Mouse (Mus musculus): ENCODE measurements around the gene Tubd1.

Tubd1 gene

GRCm38 (mm10) chr11:86580319-86581113, 35.7 kb downstream of the Tubd1 start:
- in situ Hi-C loops (cut with MboI; ENCODE audit: low pct_unique_long_range_greater_than_20kb in 1 of 2, low sequenced_read_pairs in 2 of 2, unreplicated experiment in 1 of 2) = no loop called here

- in situ Hi-C loops (cut with MboI; ENCODE audit: low pct_unique_long_range_greater_than_20kb in 1 of 2, low sequenced_read_pairs in 2 of 2, unreplicated experiment in 1 of 2) = no loop called here
Measured at GRCm38 (mm10) chr11:86581250-86581753, 36.5 kb downstream of the Tubd1 start.

GRCm38 (mm10) chr11:86581943-86582542, 37.3 kb downstream of the Tubd1 start:
- in situ Hi-C loops (cut with MboI; ENCODE audit: low pct_unique_long_range_greater_than_20kb in 1 of 2, low sequenced_read_pairs in 2 of 2, unreplicated experiment in 1 of 2) = no loop called here

GRCm38 (mm10) chr11:86582543-86583260, 37.9 kb downstream of the Tubd1 start:
- in situ Hi-C loops (cut with MboI; ENCODE audit: low pct_unique_long_range_greater_than_20kb in 1 of 2, low sequenced_read_pairs in 2 of 2, unreplicated experiment in 1 of 2) = no loop called here

- in situ Hi-C loops (cut with MboI; ENCODE audit: low pct_unique_long_range_greater_than_20kb in 1 of 2, low sequenced_read_pairs in 2 of 2, unreplicated experiment in 1 of 2) = no loop called here
Measured at GRCm38 (mm10) chr11:86583313-86583825, 38.6 kb downstream of the Tubd1 start.

- in situ Hi-C loops (cut with MboI; ENCODE audit: low pct_unique_long_range_greater_than_20kb in 1 of 2, low sequenced_read_pairs in 2 of 2, unreplicated experiment in 1 of 2) = no loop called here
Measured at GRCm38 (mm10) chr11:86583990-86584897, 39.5 kb downstream of the Tubd1 start.

GRCm38 (mm10) chr11:86584898-86585597, 40.3 kb downstream of the Tubd1 start:
- in situ Hi-C loops (cut with MboI; ENCODE audit: low pct_unique_long_range_greater_than_20kb in 1 of 2, low sequenced_read_pairs in 2 of 2, unreplicated experiment in 1 of 2) = no loop called here

GRCm38 (mm10) chr11:86585598-86585984, 40.8 kb downstream of the Tubd1 start:
- in situ Hi-C loops (cut with MboI; ENCODE audit: low pct_unique_long_range_greater_than_20kb in 1 of 2, low sequenced_read_pairs in 2 of 2, unreplicated experiment in 1 of 2) = no loop called here

- in situ Hi-C loops (cut with MboI; ENCODE audit: low pct_unique_long_range_greater_than_20kb in 1 of 2, low sequenced_read_pairs in 2 of 2, unreplicated experiment in 1 of 2) = no loop called here
Measured at GRCm38 (mm10) chr11:86586177-86586867, 41.5 kb downstream of the Tubd1 start.

GRCm38 (mm10) chr11:86586868-86587792, 42.3 kb downstream of the Tubd1 start:
- in situ Hi-C loops (cut with MboI; ENCODE audit: low pct_unique_long_range_greater_than_20kb in 1 of 2, low sequenced_read_pairs in 2 of 2, unreplicated experiment in 1 of 2) = no loop called here

- in situ Hi-C loops (cut with MboI; ENCODE audit: low pct_unique_long_range_greater_than_20kb in 1 of 2, low sequenced_read_pairs in 2 of 2, unreplicated experiment in 1 of 2) = no loop called here
Measured at GRCm38 (mm10) chr11:86587830-86588229, 43.0 kb downstream of the Tubd1 start.

GRCm38 (mm10) chr11:86588583-86589298, 44.0 kb downstream of the Tubd1 start:
- in situ Hi-C loops (cut with MboI; ENCODE audit: low pct_unique_long_range_greater_than_20kb in 1 of 2, low sequenced_read_pairs in 2 of 2, unreplicated experiment in 1 of 2) = no loop called here

GRCm38 (mm10) chr11:86590066-86590465, 45.3 kb downstream of the Tubd1 start:
- in situ Hi-C loops (cut with MboI; ENCODE audit: low pct_unique_long_range_greater_than_20kb in 1 of 2, low sequenced_read_pairs in 2 of 2, unreplicated experiment in 1 of 2) = no loop called here

GRCm38 (mm10) chr11:86590579-86590978, 45.8 kb downstream of the Tubd1 start:
- in situ Hi-C loops (cut with MboI; ENCODE audit: low pct_unique_long_range_greater_than_20kb in 1 of 2, low sequenced_read_pairs in 2 of 2, unreplicated experiment in 1 of 2) = no loop called here

GRCm38 (mm10) chr11:86591301-86591845, 46.6 kb downstream of the Tubd1 start:
- in situ Hi-C loops (cut with MboI; ENCODE audit: low pct_unique_long_range_greater_than_20kb in 1 of 2, low sequenced_read_pairs in 2 of 2, unreplicated experiment in 1 of 2) = no loop called here

Measured in mouse embryonic stem cell (cell line).